Mouse (Mus musculus): ENCODE measurements around the gene Sfxn5. TPM values are rescaled to one million over a fixed set of nuclear protein-coding genes. Genes with fewer than 3 reads are reported as not detected.
A peak's percentile ranks its signal among the peaks of the same experiment; 100 is the strongest.

The Sfxn5 gene
- polyA plus RNA-seq, 1 experiment: 164 TPM

DNA sequence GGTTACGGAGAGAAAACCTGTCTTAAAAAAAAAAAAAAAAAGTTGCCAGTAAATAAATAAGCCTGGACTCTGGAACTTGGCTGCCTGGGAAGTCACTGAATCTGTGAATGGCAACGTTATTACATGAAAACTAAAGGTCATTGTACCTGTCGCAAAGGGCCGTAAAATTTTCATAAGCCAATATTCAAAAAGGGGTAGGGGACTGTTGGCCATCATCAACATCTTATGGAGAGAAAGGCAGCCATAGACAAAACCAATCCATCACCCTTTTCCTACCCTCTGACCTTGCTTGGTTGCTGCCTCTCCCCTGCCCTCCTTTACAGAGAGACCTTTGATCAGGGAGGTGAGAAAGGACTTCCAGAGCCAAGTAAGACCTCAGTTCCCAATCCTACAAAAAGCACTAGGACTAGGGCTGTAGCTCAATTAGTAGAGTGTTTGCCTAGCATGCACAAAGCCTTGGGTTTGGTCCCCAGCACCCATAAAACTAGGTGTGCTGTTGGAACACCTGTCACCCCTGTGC lies 3.5 kb downstream of the Sfxn5 start:
- Histone ChIP-seq H3K27ac (ENCODE audit: insufficient read depth, low read length) (no peak overlapping the region), H3K4me1 (ENCODE audit: control insufficient read depth, insufficient read depth, low read length) (peaks cover 6% of the 10 kb centered on the region), H3K4me3 (ENCODE audit: insufficient read depth, low read length) (no peak overlapping the region)
- TF ChIP-seq CTCF (IDR thresholded peaks at IDR 0.05; ENCODE audit: extremely low read depth, insufficient read depth, low read length): no peak
- TF ChIP-seq POLR2A (IDR thresholded peaks at IDR 0.05; ENCODE audit: extremely low read depth, insufficient read depth, low read length): no peak

DNA sequence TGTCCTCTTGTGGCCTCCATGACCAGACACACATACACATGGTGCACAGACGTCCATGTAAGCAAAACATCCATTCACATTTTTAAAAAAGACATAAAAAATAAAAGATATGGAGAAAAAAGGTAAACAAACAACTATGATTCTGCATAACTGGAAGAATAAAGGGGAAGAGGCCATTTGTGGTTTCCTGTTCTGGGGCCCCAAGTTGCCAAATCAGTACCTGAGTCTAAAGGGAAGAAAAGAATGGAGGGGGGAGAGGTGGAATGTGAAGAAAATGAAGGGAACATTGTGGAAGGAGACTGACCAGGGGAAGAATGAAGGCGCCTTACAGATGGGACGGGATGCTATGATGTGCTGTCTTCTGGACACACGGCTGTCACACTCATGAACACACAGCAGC lies 6.7 kb downstream of the Sfxn5 start:
- TF ChIP-seq POLR2A (IDR thresholded peaks at IDR 0.05; ENCODE audit: extremely low read depth, insufficient read depth, low read length): no peak
- no peak for TF ChIP-seq CTCF (IDR thresholded peaks at IDR 0.05; ENCODE audit: extremely low read depth, insufficient read depth, low read length)
- Histone ChIP-seq H3K4me1 (ENCODE audit: control insufficient read depth, insufficient read depth, low read length) (peaks cover 6% of the 10 kb centered on the region), H3K4me3 (ENCODE audit: insufficient read depth, low read length) (no peak overlapping the region), H3K27ac (ENCODE audit: insufficient read depth, low read length) (no peak overlapping the region)

DNA sequence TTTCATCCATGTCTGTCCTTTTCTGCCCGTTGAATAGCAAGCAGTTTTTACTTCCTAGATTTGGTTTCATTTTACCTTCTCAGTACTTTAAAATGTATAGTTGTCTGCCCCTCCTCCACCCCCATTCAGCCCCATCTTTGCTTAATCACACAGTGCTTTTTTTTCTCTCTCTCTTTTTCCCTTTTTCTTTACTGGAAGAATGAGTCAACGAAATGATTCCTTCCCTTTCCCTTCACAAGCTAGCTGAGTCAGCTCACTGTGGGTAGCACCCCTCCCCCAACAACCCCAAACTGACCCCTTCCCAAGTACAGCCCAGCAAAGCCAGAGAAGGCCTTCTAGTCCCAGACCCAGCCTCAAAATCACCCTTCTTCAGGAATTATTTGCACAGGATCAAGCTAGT lies 8.1 kb downstream of the Sfxn5 start:
- peak overlapping the region; percentile 12; the same call in 1 of the 2 replicates for H3K27ac ChIP-seq (ENCODE audit: insufficient read depth, low read length)
- peaks cover 3% of the 10 kb centered on the region for H3K4me1 ChIP-seq (ENCODE audit: control insufficient read depth, insufficient read depth, low read length)
- TF ChIP-seq POLR2A (IDR thresholded peaks at IDR 0.05; ENCODE audit: extremely low read depth, insufficient read depth, low read length): no peak
- H3K4me3 ChIP-seq (ENCODE audit: insufficient read depth, low read length): no peak overlapping the region

DNA sequence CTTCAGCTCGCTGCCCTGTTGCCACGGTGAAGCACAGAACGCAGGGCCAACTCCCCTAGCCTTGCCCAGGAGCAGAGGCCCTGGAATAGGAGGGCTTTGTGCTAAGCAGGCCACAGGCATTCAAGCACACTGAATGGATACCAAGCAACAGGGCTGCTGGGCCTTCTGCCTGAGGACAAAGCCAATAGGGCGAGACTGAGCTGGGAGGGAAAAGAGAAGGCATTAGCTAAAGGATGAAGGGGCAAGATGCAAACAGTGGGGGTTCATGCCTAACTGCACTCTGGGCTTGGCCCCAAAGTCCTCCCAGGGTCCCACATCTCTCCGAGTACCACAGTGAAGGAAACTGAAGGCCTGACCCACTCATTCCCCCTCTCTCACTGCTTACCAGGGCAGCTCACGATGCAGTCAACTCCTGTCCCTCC lies 12.8 kb downstream of the Sfxn5 start:
- peaks cover 3% of the 10 kb centered on the region for H3K4me1 ChIP-seq (ENCODE audit: control insufficient read depth, insufficient read depth, low read length)
- TF ChIP-seq CTCF (IDR thresholded peaks at IDR 0.05; ENCODE audit: extremely low read depth, insufficient read depth, low read length) (no peak), POLR2A (IDR thresholded peaks at IDR 0.05; ENCODE audit: extremely low read depth, insufficient read depth, low read length) (no peak)
- H3K4me3 ChIP-seq (ENCODE audit: insufficient read depth, low read length): no peak overlapping the region
- H3K27ac ChIP-seq (ENCODE audit: insufficient read depth, low read length): peak overlapping the region; percentile 22; the same call in 1 of the 2 replicates

DNA sequence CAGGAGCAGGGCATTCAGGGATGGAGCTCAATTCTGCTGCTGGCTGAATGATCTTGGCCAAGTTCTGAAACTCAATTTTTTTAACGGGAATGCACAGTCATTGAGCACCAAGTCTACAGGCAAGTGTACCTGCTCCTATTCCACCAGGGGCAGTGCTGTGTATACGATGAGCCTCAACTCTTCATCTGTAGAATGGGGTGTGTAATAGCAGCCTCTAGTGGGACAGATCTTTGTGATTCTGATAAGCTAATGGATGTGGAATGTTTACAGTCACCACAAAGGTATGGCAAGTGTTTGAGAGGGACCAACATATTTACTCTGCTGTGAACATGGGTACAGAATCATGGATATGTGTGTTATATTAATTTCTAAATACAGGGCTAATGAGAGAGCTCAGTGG lies 17.0 kb downstream of the Sfxn5 start:
- Histone ChIP-seq H3K27ac (ENCODE audit: insufficient read depth, low read length) (no peak overlapping the region), H3K4me3 (ENCODE audit: insufficient read depth, low read length) (no peak overlapping the region), H3K4me1 (ENCODE audit: control insufficient read depth, insufficient read depth, low read length) (peaks cover 7% of the 10 kb centered on the region)
- TF ChIP-seq POLR2A (IDR thresholded peaks at IDR 0.05; ENCODE audit: extremely low read depth, insufficient read depth, low read length) (no peak), CTCF (IDR thresholded peaks at IDR 0.05; ENCODE audit: extremely low read depth, insufficient read depth, low read length) (no peak)

DNA sequence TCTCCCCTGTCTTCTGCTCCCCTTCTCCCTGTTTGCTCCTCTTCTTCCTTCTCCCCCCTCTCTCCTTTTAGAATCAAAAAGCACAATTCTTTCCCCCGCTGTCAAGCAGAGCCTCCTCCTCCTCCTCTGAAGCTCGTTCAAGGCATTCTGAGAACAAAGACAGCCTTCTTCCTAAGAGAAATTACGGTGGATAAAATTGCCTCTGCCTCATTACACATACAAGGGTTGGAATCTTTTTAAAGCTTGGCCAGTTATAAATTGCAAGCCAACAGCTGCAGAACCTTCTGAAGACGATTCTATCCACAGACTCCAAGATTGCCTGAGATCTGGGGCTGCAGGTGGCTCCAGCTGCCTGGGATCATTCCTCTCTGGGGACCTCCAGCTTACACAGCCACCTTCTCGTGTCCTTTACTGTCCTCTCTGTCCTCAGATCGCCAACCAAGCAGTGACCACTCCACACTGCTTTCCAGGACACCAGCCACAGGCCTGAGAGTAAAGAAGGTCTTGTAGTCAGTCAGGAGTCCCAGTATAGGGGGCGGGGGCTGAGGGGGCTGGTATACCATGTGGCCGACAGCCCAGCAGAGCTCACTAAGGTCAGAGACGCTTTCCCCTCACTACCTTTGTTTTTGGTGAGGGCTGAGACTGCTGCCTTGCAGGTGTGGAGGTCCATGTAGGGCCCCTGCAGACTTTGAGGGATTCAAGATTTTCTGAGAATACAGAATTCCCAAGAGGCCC lies 19.0 kb downstream of the Sfxn5 start:
- H3K4me3 ChIP-seq (ENCODE audit: insufficient read depth, low read length): no peak overlapping the region
- peaks cover 7% of the 10 kb centered on the region for H3K4me1 ChIP-seq (ENCODE audit: control insufficient read depth, insufficient read depth, low read length)
- H3K27ac ChIP-seq (ENCODE audit: insufficient read depth, low read length): peak overlapping the region; percentile 33
- TF ChIP-seq POLR2A (IDR thresholded peaks at IDR 0.05; ENCODE audit: extremely low read depth, insufficient read depth, low read length) (no peak), CTCF (IDR thresholded peaks at IDR 0.05; ENCODE audit: extremely low read depth, insufficient read depth, low read length) (no peak)

DNA sequence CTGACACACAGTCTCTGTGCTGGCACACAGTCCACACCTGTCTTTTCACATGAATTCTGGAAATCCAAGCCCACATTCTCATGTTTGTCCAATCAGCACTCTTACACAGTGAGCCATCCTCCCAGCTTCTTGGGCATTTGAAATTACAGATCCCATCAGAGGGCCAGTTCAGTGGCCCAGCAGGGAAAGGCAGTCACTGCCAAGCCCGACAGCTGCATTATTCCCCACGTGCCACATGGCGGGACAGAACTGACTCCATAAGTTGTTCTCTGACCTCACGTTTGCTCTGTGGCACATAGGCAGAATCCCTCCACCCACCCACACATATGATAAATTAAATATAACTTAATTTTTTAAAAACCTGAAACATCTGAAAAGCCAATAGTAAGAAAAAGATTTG lies 25.3 kb downstream of the Sfxn5 start:
- Histone ChIP-seq H3K4me1 (ENCODE audit: control insufficient read depth, insufficient read depth, low read length) (0 out of 2 replicates have a peak, but pooled peaks cover 1% of the 10 kb centered on the region), H3K27ac (ENCODE audit: insufficient read depth, low read length) (no peak overlapping the region), H3K4me3 (ENCODE audit: insufficient read depth, low read length) (no peak overlapping the region)
- no peak for TF ChIP-seq CTCF (IDR thresholded peaks at IDR 0.05; ENCODE audit: extremely low read depth, insufficient read depth, low read length)
- no peak for TF ChIP-seq POLR2A (IDR thresholded peaks at IDR 0.05; ENCODE audit: extremely low read depth, insufficient read depth, low read length)

DNA sequence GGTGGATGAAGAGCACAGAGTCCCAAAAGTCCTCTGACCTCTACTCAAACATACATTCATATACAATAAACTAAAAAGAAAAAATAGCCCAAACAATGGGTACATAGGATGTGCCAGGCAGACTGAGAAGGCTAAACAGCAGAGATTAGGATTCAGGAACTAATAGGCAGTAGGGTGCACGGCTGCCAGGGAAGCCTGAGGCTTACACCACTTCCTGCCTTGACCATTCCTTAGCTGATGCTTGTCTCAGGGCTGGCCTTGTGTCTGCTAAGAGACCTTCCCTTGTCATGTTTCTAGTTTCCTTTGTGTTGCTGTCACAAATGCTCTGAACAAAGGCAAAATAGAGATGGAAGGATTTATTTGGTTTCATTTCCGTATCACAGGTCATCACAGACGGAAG lies 26.8 kb downstream of the Sfxn5 start:
- Histone ChIP-seq H3K4me1 (ENCODE audit: control insufficient read depth, insufficient read depth, low read length) (0 out of 2 replicates have a peak, but pooled peaks cover 1% of the 10 kb centered on the region), H3K27ac (ENCODE audit: insufficient read depth, low read length) (no peak overlapping the region), H3K4me3 (ENCODE audit: insufficient read depth, low read length) (no peak overlapping the region)
- no peak for TF ChIP-seq POLR2A (IDR thresholded peaks at IDR 0.05; ENCODE audit: extremely low read depth, insufficient read depth, low read length)
- no peak for TF ChIP-seq CTCF (IDR thresholded peaks at IDR 0.05; ENCODE audit: extremely low read depth, insufficient read depth, low read length)

DNA sequence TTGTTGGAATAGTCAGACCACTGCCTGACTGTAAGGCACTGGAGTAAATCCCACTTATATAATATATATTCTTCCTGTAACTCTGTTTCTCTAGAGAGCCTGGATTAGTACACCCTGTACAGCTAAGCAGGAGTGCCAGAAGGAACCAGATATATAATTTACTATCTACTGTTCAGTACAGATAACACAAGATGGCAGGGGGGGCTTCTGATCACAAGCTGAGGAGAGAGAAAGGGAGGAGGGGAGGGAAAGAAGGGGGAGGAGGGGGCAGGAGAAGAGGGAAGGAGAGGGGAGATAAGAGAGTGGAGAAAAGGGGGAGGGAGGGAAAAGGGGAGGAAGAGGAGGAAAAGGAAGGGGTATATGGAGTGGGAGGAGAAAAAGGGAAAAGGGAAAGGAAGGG lies 27.4 kb downstream of the Sfxn5 start:
- H3K4me3 ChIP-seq (ENCODE audit: insufficient read depth, low read length): no peak overlapping the region
- no peak overlapping the region for H3K27ac ChIP-seq (ENCODE audit: insufficient read depth, low read length)
- H3K4me1 ChIP-seq (ENCODE audit: control insufficient read depth, insufficient read depth, low read length): 0 out of 2 replicates have a peak, but pooled peaks cover 1% of the 10 kb centered on the region
- TF ChIP-seq CTCF (IDR thresholded peaks at IDR 0.05; ENCODE audit: extremely low read depth, insufficient read depth, low read length): no peak
- no peak for TF ChIP-seq POLR2A (IDR thresholded peaks at IDR 0.05; ENCODE audit: extremely low read depth, insufficient read depth, low read length)

DNA sequence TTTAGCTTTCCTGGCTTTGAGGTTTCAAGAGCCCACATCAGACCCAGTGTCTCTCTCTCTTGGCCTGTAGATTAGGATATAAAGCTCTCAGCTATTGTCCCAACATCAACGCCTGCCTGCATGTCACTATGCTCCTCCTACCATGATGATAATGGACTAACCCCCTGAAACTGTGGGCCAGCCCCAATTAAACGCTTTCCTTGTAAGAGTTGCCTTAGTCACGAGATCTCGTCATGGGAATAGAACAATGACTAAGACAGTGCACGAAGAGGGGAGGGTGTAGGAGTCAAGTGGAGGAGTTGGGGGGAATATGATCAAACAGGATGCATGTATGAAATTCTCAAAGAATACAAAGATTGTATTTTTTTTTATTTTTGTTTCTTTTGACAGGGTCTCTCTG lies 28.3 kb downstream of the Sfxn5 start:
- no peak for TF ChIP-seq POLR2A (IDR thresholded peaks at IDR 0.05; ENCODE audit: extremely low read depth, insufficient read depth, low read length)
- no peak for TF ChIP-seq CTCF (IDR thresholded peaks at IDR 0.05; ENCODE audit: extremely low read depth, insufficient read depth, low read length)
- no peak overlapping the region for H3K27ac ChIP-seq (ENCODE audit: insufficient read depth, low read length)
- H3K4me3 ChIP-seq (ENCODE audit: insufficient read depth, low read length): no peak overlapping the region
- H3K4me1 ChIP-seq (ENCODE audit: control insufficient read depth, insufficient read depth, low read length): 0 out of 2 replicates have a peak, but pooled peaks cover 1% of the 10 kb centered on the region

Data from cortical plate, adult 2 months (tissue).